In genomic region chr9:59617307-59617973, GRCm38 (mm10) we compare ENCODE assay signal across 8 mouse cellular contexts. TPM values are rescaled to one million over a fixed set of nuclear protein-coding genes. Genes with fewer than 3 reads are reported as not detected.
DNase-seq lines count a peak whose midpoint lies in the region; ATAC-seq and TF ChIP-seq lines count a peak whose summit lies in the region.

No protein-coding gene starts in this region.

- peak overlapping the region; percentile 90 for H3K9ac ChIP-seq in forebrain, embryonic 15.5 days (replicated peaks)
- H3K9ac ChIP-seq in liver, embryonic 13.5 days = peak overlapping the region; percentile 85

- H3K4me3 ChIP-seq in forebrain, embryonic 15.5 days = peak overlapping the region; percentile 95
- peak overlapping the region; percentile 77 for H3K4me3 ChIP-seq in liver, embryonic 13.5 days (replicated peaks)

- no peaks in the 10 kb centered on the region for H3K27me3 ChIP-seq in forebrain, embryonic 15.5 days
- H3K27me3 ChIP-seq in liver, embryonic 13.5 days = peaks cover 7% of the 10 kb centered on the region; the same call in 1 of the 2 replicates

- peak overlapping the region; percentile 95 for H3K27ac ChIP-seq in forebrain, embryonic 15.5 days (replicated peaks)
- H3K27ac ChIP-seq in liver, embryonic 13.5 days = peak overlapping the region; percentile 47; the same call in 1 of the 2 replicates

- DNase-seq in layer of hippocampus, adult 9-11 months = peak; percentile 16
- no peak for DNase-seq in layer of hippocampus, postnatal 36 days
- no peak for DNase-seq in brain, embryonic 14.5 days (ENCODE audit: low read depth)
- DNase-seq in liver, embryonic 13.5 days = no peak
- peak; percentile 36 for DNase-seq in ovary, postnatal 14 days (ENCODE audit: low spot score)
- no peak for DNase-seq in thymus, postnatal 4 days
- no peak for DNase-seq in right cerebral cortex, postnatal 4 days

- no peaks in the 10 kb centered on the region for H3K9me3 ChIP-seq in forebrain, embryonic 15.5 days
- no peaks in the 10 kb centered on the region for H3K9me3 ChIP-seq in liver, embryonic 13.5 days (replicated peaks)

- under 1% methylated on average over 52 of the region's 58 CpGs for WGBS in forebrain, embryonic 15.5 days
- under 1% methylated on average over 48 of the region's 58 CpGs for WGBS in liver, embryonic 13.5 days (ENCODE audit: insufficient replicate concordance)

- peaks cover 27% of the 10 kb centered on the region for H3K4me1 ChIP-seq in forebrain, embryonic 15.5 days
- peaks cover 17% of the 10 kb centered on the region for H3K4me1 ChIP-seq in liver, embryonic 13.5 days (replicated peaks)

- TF ChIP-seq POLR2A in brain, embryonic 14.5 days (IDR thresholded peaks at IDR 0.05; ENCODE audit: borderline replicate concordance, extremely low read depth, insufficient read depth, insufficient read length, poor library complexity, severe bottlenecking) = peak; percentile 74; the same call in 1 of the 2 replicates

- peak overlapping the region; percentile 61 for H3K4me2 ChIP-seq in forebrain, embryonic 15.5 days (replicated peaks)
- peak overlapping the region; percentile 93 for H3K4me2 ChIP-seq in liver, embryonic 13.5 days

- H3K36me3 ChIP-seq in forebrain, embryonic 15.5 days = peaks cover 6% of the 10 kb centered on the region
- no peaks in the 10 kb centered on the region for H3K36me3 ChIP-seq in liver, embryonic 13.5 days

- TF ChIP-seq CTCF in brain, embryonic 14.5 days (IDR thresholded peaks at IDR 0.05; ENCODE audit: borderline replicate concordance, extremely low read depth, insufficient read depth, insufficient read length) = no peak

- peak; percentile 92 for ATAC-seq in forebrain, embryonic 15.5 days (replicated peaks)
- ATAC-seq in liver, embryonic 13.5 days (ENCODE audit: low read depth) = peak; percentile 30

RNA-seq across cellular contexts. Expression of gene Parp6, which starts 0.4 kb away (rescaled TPM):
- 100 to 1,000 TPM; 131 to 142 TPM for total RNA-seq in layer of hippocampus, postnatal 36 days (2021)
- polyA plus RNA-seq in brain, embryonic 14.5 days (2012; rRNA removed) = 179 and 187 TPM in 2 replicates
- polyA plus RNA-seq in forebrain, embryonic 15.5 days (2015; fragmentation: Nextera tagmentation; extraction: Ambion mirVana) = 188 and 191 TPM in 2 replicates
- polyA plus RNA-seq in liver, embryonic 13.5 days (2015; fragmentation: Nextera tagmentation; extraction: Ambion mirVana) = 3.7 and 3.9 TPM in 2 replicates

RNA-seq across cellular contexts. Expression of gene Pkm, which starts 38.7 kb away (rescaled TPM):
- total RNA-seq in layer of hippocampus, postnatal 36 days (2021) = 1,000 to 10,000 TPM; 1,284 to 1,365 TPM
- polyA plus RNA-seq in brain, embryonic 14.5 days (2012; rRNA removed) = 986 and 1,073 TPM in 2 replicates
- 1,184 and 1,237 TPM in 2 replicates for polyA plus RNA-seq in forebrain, embryonic 15.5 days (2015; fragmentation: Nextera tagmentation; extraction: Ambion mirVana)
- 229 and 232 TPM in 2 replicates for polyA plus RNA-seq in liver, embryonic 13.5 days (2015; fragmentation: Nextera tagmentation; extraction: Ambion mirVana)

RNA-seq across cellular contexts. Expression of gene Celf6, which starts 39.7 kb away (rescaled TPM):
- 10 to 100 TPM; 28.6 to 29.8 TPM for total RNA-seq in layer of hippocampus, postnatal 36 days (2021)
- 21.3 and 28.3 TPM in 2 replicates for polyA plus RNA-seq in brain, embryonic 14.5 days (2012; rRNA removed)
- polyA plus RNA-seq in forebrain, embryonic 15.5 days (2015; fragmentation: Nextera tagmentation; extraction: Ambion mirVana) = 24.6 and 34.3 TPM in 2 replicates
- polyA plus RNA-seq in liver, embryonic 13.5 days (2015; fragmentation: Nextera tagmentation; extraction: Ambion mirVana) = 0.12 TPM in 1 of 2 replicates, not detected in the other

Comparison
In these comparisons a context has a peak if more than half of its experiments do, and no peak if none do; other contexts are left out.
1. DNase-seq: peak in layer of hippocampus, adult 9-11 months (single experiment) and ovary, postnatal 14 days (single experiment); none in layer of hippocampus, postnatal 36 days (0 of 2), brain, embryonic 14.5 days (single experiment), liver, embryonic 13.5 days (single experiment), thymus, postnatal 4 days (single experiment) and right cerebral cortex, postnatal 4 days (single experiment).
2. RNA of gene Parp6, which starts 0.4 kb away (polyA plus RNA-seq): 188 to 191 TPM in forebrain, embryonic 15.5 days and 179 to 187 TPM in brain, embryonic 14.5 days; 3.7 to 3.9 TPM in liver, embryonic 13.5 days; every median in the first group is over 10 times any median in the second.
3. RNA of gene Celf6, which starts 39.7 kb away (polyA plus RNA-seq): 24.6 to 34.3 TPM in forebrain, embryonic 15.5 days and 21.3 to 28.3 TPM in brain, embryonic 14.5 days; 0.12 TPM in liver, embryonic 13.5 days; every median in the first group is over 10 times any median in the second.